ENCODE assay signal across 22 mouse cellular contexts in the genomic region with DNA sequence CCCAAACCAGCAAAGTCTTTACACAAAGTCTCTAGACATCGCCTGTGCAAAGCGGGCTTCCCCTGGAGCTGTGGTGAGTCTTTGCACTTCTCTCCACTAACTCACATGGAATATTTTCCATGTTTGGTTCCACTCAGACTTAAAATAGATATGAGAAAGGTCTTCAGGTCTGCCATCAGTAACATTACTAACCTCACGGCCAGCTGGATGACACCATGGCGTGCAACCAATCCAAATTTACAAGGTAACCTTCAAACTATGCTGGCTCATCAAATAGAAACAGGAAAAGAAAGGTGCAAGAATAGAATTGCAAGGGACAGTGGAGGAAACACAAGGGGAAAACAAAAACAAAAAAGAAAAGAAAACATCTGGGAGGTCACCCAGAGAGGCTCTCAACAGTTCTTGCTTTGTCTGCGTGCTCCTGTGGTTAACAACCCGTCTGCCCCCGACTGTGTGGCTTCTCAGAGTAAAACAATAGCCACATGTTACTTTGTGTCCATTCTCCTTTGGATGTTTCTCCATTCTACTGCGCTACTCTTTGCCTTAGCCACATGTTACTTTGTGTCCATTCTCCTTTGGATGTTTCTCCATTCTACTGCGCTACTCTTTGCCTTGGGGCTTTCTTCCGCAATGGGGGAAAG.
"Had no signal": no experiment of that assay in that cellular context is flagged by ENCODE, and none has a peak within 500 bp of the region (broad histone marks: within the 10 kb centered on the region; RNA-seq: fewer than 3 reads in every experiment).

No protein-coding gene starts in this region.

- H3K36me3 ChIP-seq: limb, embryonic 10.5 days; liver, embryonic 12.5 days; liver, embryonic 15.5 days; lung, embryonic 15.5 days; midbrain, embryonic 10.5 days; midbrain, embryonic 13.5 days; neural tube, embryonic 13.5 days had no signal

- H3K27me3 ChIP-seq: limb, embryonic 13.5 days; liver, embryonic 12.5 days; liver, embryonic 15.5 days; lung, embryonic 15.5 days; midbrain, embryonic 13.5 days; neural tube, embryonic 13.5 days had no signal

- DNase-seq: kidney, postnatal 25 days; layer of hippocampus, adult 9-11 months; liver; lung, adult 18-20 months; lung, postnatal 10 days; lung, postnatal 36 days; retina, postnatal 1 day; right cerebral cortex, postnatal 25 days; thymus, postnatal 25 days had no signal

- H3K9ac ChIP-seq: limb, embryonic 13.5 days; liver, embryonic 12.5 days; liver, embryonic 15.5 days; lung, embryonic 15.5 days; midbrain, embryonic 13.5 days; neural tube, embryonic 13.5 days had no signal

- ATAC-seq: liver, embryonic 12.5 days; midbrain, embryonic 13.5 days; midbrain, embryonic 16.5 days had no signal

- H3K9me3 ChIP-seq: limb, embryonic 10.5 days; limb, embryonic 13.5 days; liver, embryonic 12.5 days; liver, embryonic 15.5 days; lung, embryonic 15.5 days; midbrain, embryonic 13.5 days; neural tube, embryonic 13.5 days had no signal

- H3K4me3 ChIP-seq: layer of hippocampus, adult 2 months; limb, embryonic 10.5 days; limb, embryonic 13.5 days; liver, embryonic 12.5 days; liver, embryonic 15.5 days; lung, embryonic 15.5 days; megakaryocyte, embryonic 14.5 days; midbrain, embryonic 10.5 days; midbrain, embryonic 13.5 days; myocyte; neural tube, embryonic 13.5 days had no signal

- H3K4me1 ChIP-seq: liver, embryonic 15.5 days; neural tube, embryonic 13.5 days had no signal

- H3K4me2 ChIP-seq: limb, embryonic 13.5 days; liver, embryonic 12.5 days; liver, embryonic 15.5 days; lung, embryonic 15.5 days; midbrain, embryonic 13.5 days; neural tube, embryonic 13.5 days had no signal

- H3K27ac ChIP-seq: kidney, postnatal 0 days; layer of hippocampus, adult 2 months; limb, embryonic 10.5 days; limb, embryonic 13.5 days; liver, embryonic 12.5 days; liver, embryonic 15.5 days; lung, embryonic 15.5 days; midbrain, embryonic 10.5 days; midbrain, embryonic 13.5 days; neural tube, embryonic 13.5 days had no signal
